Mouse (Mus musculus) stomach, embryonic 16.5 days (tissue): ENCODE data around the gene Scin. TPM values are rescaled to one million over a fixed set of nuclear protein-coding genes. Genes with fewer than 3 reads are reported as not detected.

Source experiments
- ATAC-seq: fragments of 200-750 bp; cut with Nextera tagmentation; 2 replicates; pipeline ENCODE4 v1.8.0; 2017; ENCODE audit warnings: moderate number of reproducible peaks, moderate TSS enrichment; ENCODE audit not compliant: insufficient read depth, low FRiP score
- H3K27ac ChIP-seq: fragments of 300-500 bp; sonication (generic); 2 replicates; pipeline ENCODE4 v1.5.1; 2014; ENCODE audit warnings: low read length
- H3K27me3 ChIP-seq: fragments of 300-500 bp; sonication (generic); 2 replicates; pipeline ENCODE4 v1.6.1; 2014; ENCODE audit warnings: low read length, control low read depth, mixed read lengths; ENCODE audit not compliant: control insufficient read depth, insufficient read depth
- H3K36me3 ChIP-seq: fragments of 300-500 bp; sonication (generic); 2 replicates; pipeline ENCODE4 v1.6.1; 2014; ENCODE audit warnings: low read length; ENCODE audit not compliant: control insufficient read depth, insufficient read depth
- H3K4me1 ChIP-seq: fragments of 300-500 bp; sonication (generic); 2 replicates; pipeline ENCODE4 v1.6.1; 2014; ENCODE audit warnings: low read length, control low read depth, mixed read lengths; ENCODE audit not compliant: control insufficient read depth, insufficient read depth
- H3K4me2 ChIP-seq: fragments of 300-500 bp; sonication (generic); 2 replicates; pipeline ENCODE4 v1.6.1; 2014; ENCODE audit warnings: low read depth, low read length, mixed read lengths
- H3K4me3 ChIP-seq: fragments of 300-500 bp; sonication (generic); replicated peaks from 2 replicates; pipeline ENCODE4 v1.5.1; 2014; ENCODE audit warnings: mild to moderate bottlenecking, low read length
- H3K9ac ChIP-seq: fragments of 300-500 bp; sonication (generic); 2 replicates; pipeline ENCODE4 v1.6.1; 2014; ENCODE audit warnings: low read length
- H3K9me3 ChIP-seq: fragments of 300-500 bp; sonication (generic); replicated peaks from 2 replicates; pipeline ENCODE4 v1.6.1; 2016; ENCODE audit warnings: low read length, control low read depth; ENCODE audit not compliant: control insufficient read depth
- WGBS: fragments of 180-500 bp; shearing (Covaris S2); extraction: QIAGEN DNeasy Blood & Tissue Kit; methylation state at CpG from one replicate; pipeline ENCODE4 v1.1.7; 2014; 5-methylcytosine and 5-hydroxymethylcytosine counted together
- polyA plus RNA-seq: library from polyadenylated mRNA; unstranded; fragments of >200 nt; fragmentation: Nextera tagmentation; extraction: Ambion mirVana; gene quantifications from 2 replicates; pipeline ENCODE4 v1.2.1, GENCODE M21; 2015

Scin gene
- polyA plus RNA-seq, 1 experiment from 2014 or later, result 9.6 TPM

DNA sequence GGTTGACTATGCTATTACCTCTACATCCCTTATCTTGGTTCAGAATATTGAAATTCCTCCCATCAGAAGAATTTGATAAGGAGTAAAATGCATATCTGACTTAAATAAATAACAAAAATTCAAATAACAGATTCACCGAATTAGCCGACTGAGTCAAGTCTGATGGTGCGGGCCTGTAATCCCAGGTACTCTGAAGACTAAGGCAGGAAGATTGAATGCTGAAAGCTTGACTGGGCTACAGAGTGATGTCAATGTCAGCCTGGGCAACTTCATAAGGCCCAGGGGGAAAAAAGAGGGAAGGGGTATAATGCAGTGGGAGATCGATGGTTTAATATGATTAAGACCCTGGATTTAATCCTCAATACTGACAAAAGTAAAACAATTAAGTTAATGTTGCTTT is 36.6 kb downstream of the Scin start:
- H3K9me3 ChIP-seq, result no peaks in the 10 kb centered on the region
- no peaks in the 10 kb centered on the region for H3K27me3 ChIP-seq
- H3K27ac ChIP-seq, result no peak overlapping the region
- no peaks in the 10 kb centered on the region for H3K36me3 ChIP-seq
- no peak overlapping the region for H3K4me2 ChIP-seq
- H3K9ac ChIP-seq, result no peak overlapping the region
- no peaks in the 10 kb centered on the region for H3K4me1 ChIP-seq
- H3K4me3 ChIP-seq, result no peak overlapping the region
- WGBS, result 76% methylated on average over 4 of the region's 4 CpGs
- ATAC-seq, result no peak

- 63% methylated on average over 5 of the region's 5 CpGs for WGBS
Measured at GRCm38 (mm10) chr12:40097023-40097422, 37.0 kb downstream of the Scin start.

DNA sequence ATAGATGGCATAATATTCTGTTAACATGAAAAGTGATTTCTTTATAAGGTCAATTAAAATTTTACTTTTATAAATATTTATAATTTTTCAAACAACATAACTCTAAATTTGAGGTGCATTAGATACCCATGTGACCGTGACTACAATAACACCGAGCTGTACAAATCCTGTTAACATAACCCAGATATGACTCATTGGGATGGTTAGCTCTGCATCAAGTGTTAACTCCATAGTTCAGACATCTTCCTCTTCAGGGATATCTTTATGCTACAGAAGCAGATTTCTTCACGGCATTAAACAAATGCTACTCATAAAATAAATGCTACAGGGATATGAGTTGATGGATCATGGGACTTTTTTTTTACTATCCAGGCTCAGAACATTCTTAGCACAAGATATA is 37.6 kb downstream of the Scin start:
- no peak for ATAC-seq
- Histone ChIP-seq H3K4me2 (no peak overlapping the region), H3K9ac (no peak overlapping the region), H3K36me3 (no peaks in the 10 kb centered on the region), H3K4me3 (no peak overlapping the region), H3K27me3 (no peaks in the 10 kb centered on the region), H3K9me3 (no peaks in the 10 kb centered on the region), H3K4me1 (no peaks in the 10 kb centered on the region), H3K27ac (no peak overlapping the region)
- 57% methylated on average over 3 of the region's 3 CpGs for WGBS

More at GRCm38 (mm10) chr12:40097023-40097422, 37.0 kb downstream of the Scin start:
- Histone ChIP-seq H3K9me3 (no peaks in the 10 kb centered on the region), H3K9ac (no peak overlapping the region), H3K4me2 (no peak overlapping the region), H3K27ac (no peak overlapping the region), H3K4me3 (no peak overlapping the region), H3K36me3 (no peaks in the 10 kb centered on the region), H3K4me1 (no peaks in the 10 kb centered on the region), H3K27me3 (no peaks in the 10 kb centered on the region)
- ATAC-seq, result peak; percentile 29; the same call in 1 of the 2 replicates

DNA sequence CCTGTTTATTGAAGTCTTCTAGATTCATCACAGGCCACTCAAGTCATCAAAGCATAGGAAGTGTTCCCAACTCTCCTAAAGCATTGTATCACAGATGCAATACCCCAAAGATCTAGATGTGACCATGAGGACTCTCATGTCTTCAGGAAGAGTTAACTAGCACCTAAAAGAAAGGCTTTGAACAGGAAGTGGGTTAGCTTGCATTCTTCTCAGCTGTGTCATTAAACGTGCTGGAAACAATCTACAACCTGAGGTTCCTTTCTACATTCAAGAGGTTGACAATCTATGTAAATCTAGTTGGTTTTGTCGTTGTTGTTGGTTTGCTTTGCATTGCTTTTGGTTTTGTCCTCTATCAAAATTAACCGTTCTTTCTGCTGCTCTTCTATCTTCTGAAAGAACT is 44.0 kb downstream of the Scin start:
- H3K27me3 ChIP-seq, result no peaks in the 10 kb centered on the region
- WGBS, result 74% methylated on average over 3 of the region's 3 CpGs
- no peak overlapping the region for H3K4me3 ChIP-seq
- no peak overlapping the region for H3K9ac ChIP-seq
- no peak overlapping the region for H3K27ac ChIP-seq
- H3K9me3 ChIP-seq, result no peaks in the 10 kb centered on the region
- H3K36me3 ChIP-seq, result no peaks in the 10 kb centered on the region
- no peak for ATAC-seq
- H3K4me2 ChIP-seq, result no peak overlapping the region
- H3K4me1 ChIP-seq, result no peaks in the 10 kb centered on the region

DNA sequence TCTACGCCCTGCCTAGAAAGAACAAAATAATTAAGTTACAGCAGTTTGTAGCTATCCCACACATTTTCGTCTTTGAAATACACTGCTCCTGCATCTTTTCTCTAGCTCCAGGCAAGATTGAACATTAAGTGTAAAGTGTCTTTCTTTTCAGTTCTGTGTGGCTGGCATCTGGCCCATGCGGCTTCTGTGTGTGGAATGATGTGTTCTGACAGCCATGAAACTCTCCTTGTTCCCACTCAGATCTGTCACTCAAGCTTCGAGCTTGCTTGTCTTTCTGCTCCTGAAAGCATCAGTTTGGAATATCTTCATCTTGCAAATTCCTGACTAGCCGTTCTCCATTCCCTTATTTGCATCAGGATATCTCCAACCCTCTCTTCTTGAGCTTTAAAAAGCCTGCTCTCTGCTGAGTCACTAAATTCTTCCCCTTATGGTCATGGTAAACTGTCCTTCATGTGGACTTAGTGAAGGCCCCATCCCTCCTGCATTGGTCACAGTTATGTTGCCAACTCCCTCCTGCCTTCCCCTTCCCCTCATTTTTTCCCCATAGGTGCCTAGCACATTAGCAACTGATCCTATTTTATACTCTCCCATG is 48.2 kb downstream of the Scin start:
- H3K4me3 ChIP-seq, result no peak overlapping the region
- no peaks in the 10 kb centered on the region for H3K4me1 ChIP-seq
- H3K9ac ChIP-seq, result no peak overlapping the region
- WGBS, result 77% methylated on average over 5 of the region's 5 CpGs
- no peaks in the 10 kb centered on the region for H3K36me3 ChIP-seq
- no peak overlapping the region for H3K27ac ChIP-seq
- H3K4me2 ChIP-seq, result no peak overlapping the region
- H3K9me3 ChIP-seq, result no peaks in the 10 kb centered on the region
- no peaks in the 10 kb centered on the region for H3K27me3 ChIP-seq
- no peak for ATAC-seq

DNA sequence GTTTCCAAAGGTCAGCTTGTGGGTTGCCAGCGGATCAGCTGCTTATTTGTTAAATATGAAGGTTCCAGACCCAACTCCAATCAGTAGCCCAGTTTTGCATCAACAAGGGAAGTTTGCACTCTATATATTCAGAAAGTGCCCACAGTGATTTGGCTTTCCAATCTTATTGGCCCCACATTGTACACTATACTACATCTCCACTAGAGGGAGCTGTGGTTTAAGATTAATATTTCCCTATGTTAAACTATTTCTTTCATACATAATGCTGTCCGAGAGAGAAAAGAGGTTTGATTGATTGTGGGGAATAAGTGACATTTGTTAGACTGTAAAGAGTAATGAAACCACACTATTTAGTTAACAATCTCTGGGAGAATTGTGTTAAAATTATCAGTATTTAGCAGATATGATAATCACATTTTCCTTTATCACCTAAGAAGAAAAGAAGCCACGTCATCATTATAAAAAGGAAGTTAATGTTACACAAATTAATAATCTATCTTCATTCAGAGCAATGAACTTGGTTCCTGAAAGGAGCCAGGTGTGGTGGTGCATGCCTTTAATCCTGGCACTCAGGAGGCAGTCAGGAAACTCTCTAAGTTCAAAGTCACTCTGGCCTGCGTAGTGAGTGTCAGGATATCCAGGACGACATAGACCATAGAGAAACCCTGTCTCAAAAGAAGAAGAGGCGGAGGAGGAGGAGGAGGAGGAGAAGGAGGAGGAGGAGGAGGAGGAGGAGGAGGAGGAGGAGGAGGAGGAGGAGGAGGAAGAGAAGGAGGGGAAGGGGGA is 51.4 kb downstream of the Scin start:
- no peak overlapping the region for H3K27ac ChIP-seq
- H3K9ac ChIP-seq, result no peak overlapping the region
- peak; percentile 44; the same call in 1 of the 2 replicates for ATAC-seq
- no peaks in the 10 kb centered on the region for H3K27me3 ChIP-seq
- 35% methylated on average over 5 of the region's 6 CpGs for WGBS
- H3K4me3 ChIP-seq, result no peak overlapping the region
- H3K4me2 ChIP-seq, result no peak overlapping the region
- no peaks in the 10 kb centered on the region for H3K9me3 ChIP-seq
- no peaks in the 10 kb centered on the region for H3K4me1 ChIP-seq
- no peaks in the 10 kb centered on the region for H3K36me3 ChIP-seq

DNA sequence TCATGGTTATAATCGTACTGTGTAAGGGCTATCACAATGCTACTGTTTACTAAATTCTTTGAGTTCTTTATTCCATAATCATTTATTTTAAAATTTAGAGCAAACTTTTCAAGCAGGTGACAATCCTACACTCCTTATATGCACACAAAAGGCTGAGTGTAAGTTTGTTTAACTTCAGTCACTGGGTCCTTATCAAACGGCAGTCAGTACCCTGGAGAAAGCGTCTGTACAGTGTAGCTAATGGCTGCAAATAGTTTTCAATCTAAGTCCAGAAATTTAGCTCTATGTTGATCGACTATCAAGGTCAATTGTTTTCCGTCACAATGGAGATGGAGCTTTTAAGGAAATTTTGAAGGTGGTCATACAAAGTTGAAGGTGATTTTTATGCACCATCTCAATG is 52.0 kb downstream of the Scin start:
- no peak for ATAC-seq
- Histone ChIP-seq H3K4me1 (no peaks in the 10 kb centered on the region), H3K4me2 (no peak overlapping the region), H3K27me3 (no peaks in the 10 kb centered on the region), H3K36me3 (no peaks in the 10 kb centered on the region), H3K9ac (no peak overlapping the region), H3K27ac (no peak overlapping the region), H3K4me3 (no peak overlapping the region), H3K9me3 (no peaks in the 10 kb centered on the region)
- WGBS, result 37% methylated on average over 5 of the region's 5 CpGs

DNA sequence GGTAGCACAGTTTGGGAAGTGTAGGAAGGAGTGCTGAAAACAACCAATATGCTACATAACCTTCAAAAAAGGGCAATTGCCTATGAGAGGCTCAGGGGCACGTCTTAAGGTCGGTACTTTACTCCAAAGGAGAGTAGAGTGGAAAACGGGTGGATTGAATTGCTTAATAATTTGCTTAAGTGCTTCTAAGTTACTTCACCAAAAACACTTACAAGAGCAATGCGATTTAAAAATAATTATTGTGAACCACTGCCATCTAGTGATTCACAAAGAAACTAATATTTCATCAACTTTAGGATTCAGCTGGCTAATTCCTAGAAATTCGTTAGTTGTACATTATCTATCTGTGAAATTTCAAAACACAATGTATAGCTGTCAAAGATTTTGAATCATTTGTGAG is 60.4 kb downstream of the Scin start:
- Histone ChIP-seq H3K27ac (no peak overlapping the region), H3K36me3 (no peaks in the 10 kb centered on the region), H3K27me3 (no peaks in the 10 kb centered on the region), H3K4me3 (no peak overlapping the region), H3K4me1 (no peaks in the 10 kb centered on the region), H3K9me3 (no peaks in the 10 kb centered on the region), H3K9ac (no peak overlapping the region), H3K4me2 (no peak overlapping the region)
- no peak for ATAC-seq
- 52% methylated on average over 5 of the region's 5 CpGs for WGBS

- no peaks in the 10 kb centered on the region for H3K4me1 ChIP-seq
- no peaks in the 10 kb centered on the region for H3K27me3 ChIP-seq
- no peak overlapping the region for H3K4me2 ChIP-seq
- no peak for ATAC-seq
- 47% methylated on average over 1 of the region's 1 CpGs for WGBS
- H3K27ac ChIP-seq, result no peak overlapping the region
- H3K9ac ChIP-seq, result no peak overlapping the region
- H3K36me3 ChIP-seq, result no peaks in the 10 kb centered on the region
- no peaks in the 10 kb centered on the region for H3K9me3 ChIP-seq
- no peak overlapping the region for H3K4me3 ChIP-seq
Measured at GRCm38 (mm10) chr12:40047024-40047423, 87.0 kb downstream of the Scin start.
